Mouse (Mus musculus) adrenal gland, postnatal 36 days (tissue): ENCODE measurements at regions not wholly inside any gene's neighbourhood (a gene's known extent, or its start where the extent isn't known, plus 50 kb on each side); places are given as distances from the start of the nearest gene placed in this dataset.

Experiments used
- DNase-seq, 2 experiments: peaks; one replicate each; pipeline ENCODE4 v3.0.0; 2021; ENCODE audit warnings: mixed read lengths in 1 of 2

DNA sequence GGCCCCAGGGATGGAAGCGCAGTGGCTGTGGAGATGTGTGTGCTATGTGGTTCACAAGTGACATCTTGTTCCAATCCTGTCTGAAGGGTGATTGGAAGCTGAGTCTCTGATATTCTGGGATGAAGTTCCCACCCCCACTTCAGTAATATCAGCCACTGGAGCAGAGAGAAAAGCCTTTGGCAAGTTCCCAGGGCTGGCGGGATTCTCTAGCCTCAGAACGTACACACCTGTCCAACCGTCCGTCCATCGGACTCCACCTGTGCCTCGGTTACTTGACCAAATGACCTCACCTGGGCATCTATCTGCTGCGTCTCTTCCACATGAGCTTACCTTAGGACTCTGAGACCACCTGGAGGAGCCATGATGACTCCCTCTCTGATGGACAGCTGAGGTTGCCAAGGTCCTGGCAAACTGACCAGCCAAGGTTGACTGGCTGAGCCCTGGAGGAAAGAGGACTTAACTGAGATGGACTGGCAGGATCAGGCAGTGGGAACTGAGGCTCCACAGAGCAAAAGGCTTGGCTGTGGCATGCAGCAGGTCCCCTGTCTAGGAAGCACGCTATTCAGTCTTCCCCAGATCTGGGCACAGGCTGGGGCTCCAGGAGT, 152.5 kb upstream of the A530016L24Rik start:
- DNase-seq, result no peak

DNA sequence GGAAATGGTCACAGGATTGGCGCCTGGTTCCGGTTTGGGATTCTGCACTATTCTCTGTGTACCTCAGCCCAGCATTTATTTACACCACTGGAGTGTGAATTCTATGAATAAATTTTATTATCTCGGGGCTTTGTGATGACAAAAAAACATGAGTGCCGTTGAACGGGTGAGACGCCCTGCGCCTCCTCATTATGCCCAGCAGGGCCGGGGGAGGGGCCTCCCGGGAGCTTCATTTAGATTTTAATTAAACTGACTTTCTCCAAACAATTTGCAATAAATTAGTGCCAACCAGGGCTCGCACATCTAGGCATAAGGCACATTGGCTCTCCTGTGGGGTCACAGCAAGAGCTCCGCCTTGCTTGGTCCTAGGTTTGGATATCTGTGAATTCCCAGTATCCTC, 151.8 kb upstream of the A530016L24Rik start:
- no peak for DNase-seq

DNA sequence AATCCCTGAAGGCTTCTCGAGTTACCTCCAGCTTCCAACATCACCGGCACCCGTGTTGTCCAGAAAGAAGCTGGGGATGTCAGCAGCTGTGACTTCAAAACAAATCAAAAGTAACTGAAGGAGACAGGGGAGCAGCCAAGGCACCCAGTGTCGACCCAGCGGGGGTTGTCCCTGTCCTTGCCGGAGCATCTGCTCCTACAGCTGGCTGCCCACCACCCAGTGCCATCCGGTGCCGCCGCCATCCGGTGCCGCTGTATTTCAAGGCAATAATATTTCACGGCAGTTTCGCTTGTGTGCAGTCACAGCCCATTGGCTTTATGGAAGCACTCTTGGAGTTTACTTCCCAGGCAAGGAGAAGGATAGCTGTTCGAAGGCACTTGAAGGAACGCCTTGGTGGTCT, 150.3 kb upstream of the A530016L24Rik start:
- DNase-seq, result no peak

DNA sequence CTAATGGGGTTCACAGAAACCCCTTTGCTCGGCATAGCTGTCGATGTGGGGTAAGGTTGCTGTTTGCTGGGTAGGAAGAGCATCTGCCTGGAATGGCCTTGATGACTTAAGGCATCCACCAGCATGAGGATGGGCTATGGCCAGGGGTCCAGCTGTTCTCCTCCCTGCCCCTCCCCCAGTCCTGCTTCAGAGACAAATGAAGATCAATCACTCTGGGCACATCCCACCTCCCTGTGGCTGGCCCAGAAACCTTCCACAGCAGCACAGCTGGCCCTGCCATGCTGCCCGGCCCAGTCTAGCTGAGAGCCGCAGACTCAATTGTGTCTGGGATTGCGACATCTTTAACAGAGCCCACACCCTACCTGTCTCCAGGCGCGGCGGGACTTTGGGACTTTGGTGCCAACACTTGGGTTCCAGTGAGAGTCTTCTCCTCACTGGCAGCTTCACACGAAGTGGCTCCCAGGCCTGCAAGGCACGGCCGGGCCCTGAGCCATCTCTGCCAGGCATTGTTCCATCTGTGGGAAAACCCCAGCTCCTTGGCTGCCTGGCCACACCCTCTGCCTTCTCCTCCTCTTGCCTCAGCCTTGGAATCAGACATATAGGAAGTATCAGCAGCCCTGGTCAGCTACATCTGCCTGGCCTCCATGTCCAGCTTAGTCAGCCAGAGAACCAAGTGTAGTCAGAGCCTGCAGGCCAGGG, 149.6 kb upstream of the A530016L24Rik start:
- peak in 1 of 2 experiments; percentile 38 for DNase-seq

DNA sequence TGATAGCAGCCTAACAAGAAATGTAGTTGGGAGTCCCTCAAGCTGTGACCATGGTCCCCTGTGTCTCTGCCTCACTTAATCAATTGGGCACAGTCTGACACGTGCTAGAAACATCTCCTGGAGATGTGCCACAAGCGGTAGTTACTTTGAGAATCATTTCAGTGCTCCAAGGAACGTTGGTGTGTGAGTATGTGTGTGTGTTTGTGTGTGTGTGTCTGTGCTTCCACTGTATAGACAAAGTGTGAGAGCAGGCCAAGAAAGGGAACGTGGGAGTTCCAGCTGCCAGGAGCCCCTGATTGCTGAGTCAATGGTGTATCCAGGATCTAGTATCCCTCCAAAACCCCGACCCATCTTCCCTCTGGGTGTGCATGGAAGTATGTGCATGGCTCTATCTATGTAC, 149.0 kb upstream of the A530016L24Rik start:
- DNase-seq, result no peak

DNA sequence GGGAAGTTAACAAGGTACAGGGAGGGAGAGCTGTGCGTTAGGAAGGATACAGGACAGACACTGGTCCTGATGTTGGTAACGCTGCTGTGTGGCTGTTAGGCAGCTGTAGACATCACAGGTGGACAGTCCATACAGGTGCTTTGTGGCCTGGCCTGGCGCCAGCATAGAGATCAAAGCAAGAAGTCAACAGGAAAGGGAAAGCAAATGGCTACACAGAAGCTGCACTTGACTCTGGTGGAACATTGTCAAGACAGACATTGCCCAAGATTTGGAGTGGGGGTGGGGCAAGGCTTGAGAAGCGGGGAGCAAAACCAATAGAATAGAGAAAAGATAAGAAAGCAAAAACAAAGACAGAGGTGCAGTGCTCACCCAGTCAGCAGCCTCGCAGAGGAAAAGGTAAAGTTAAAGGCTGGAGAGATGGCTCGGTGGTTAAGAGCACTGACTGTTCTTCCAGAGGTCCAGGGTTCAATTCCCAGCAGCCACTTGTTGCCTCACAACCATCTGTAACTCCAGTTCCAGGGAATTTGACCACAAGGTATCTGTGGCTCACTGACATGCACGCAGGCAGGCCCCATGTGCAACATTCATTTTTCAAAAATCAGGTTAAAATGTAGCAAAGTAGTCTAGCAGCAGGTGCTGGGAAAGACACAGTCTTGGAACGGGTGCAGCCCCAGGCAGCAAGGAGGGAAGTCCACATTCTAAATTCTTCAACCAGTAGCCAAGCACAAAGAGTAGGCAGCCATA, 147.3 kb upstream of the A530016L24Rik start:
- no peak for DNase-seq

DNA sequence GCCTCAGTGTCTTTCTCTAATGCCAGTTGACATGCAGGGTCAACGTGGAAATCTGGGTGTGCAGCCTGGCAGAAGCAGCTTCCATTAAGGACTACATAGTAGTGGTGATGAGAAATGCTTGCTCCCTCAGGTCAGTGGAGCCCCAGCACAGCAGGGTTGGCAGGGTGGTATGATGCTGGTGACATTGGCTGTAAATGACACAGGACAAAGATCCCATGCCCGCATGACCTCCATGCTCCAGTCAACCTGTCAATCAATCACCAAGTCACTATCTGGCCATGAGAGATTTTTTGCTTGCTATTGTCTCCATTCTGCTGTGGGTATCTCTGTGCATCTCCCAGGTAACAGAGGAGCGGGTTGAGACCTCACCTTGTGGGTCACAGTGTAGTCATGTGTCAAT, 146.2 kb upstream of the A530016L24Rik start:
- no peak for DNase-seq

DNA sequence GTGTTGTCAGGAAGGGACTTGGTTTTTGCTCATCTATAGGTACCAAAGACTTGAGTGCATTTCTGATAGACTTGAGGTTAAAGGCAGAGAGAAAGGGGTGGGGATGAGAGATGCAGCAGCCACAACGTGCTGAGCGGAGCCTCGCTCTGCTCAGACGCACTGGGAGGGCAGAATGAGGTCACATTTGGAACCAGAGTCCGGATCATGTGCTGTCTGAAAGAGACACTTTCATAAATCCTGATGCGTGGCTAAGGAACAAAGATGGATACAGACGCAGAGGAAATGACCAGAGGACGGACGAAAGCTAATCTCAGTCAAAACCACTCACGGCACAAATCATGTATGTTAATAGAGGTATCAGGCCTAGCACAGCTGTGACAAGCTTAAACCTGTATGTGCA, 145.0 kb upstream of the A530016L24Rik start:
- no peak for DNase-seq

DNA sequence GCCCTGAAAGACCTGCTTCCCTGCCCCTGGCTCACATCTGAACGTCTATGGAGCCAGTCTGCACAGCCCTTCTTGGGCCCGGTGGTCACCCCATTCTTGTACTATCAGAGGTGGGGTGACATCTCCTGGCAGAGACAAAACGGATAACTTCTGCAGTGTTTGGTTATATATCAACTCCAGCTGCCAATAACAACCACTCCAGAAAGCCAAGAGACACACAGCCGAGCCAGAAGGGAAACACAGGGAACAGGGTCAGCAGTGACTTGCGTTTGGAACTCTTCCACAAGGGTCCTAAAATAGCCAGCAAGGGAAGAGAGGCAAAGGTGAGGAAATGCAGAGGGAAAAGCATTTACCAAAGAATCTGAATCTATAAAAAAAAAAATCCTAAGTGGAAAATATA, 143.5 kb upstream of the A530016L24Rik start:
- no peak for DNase-seq

DNA sequence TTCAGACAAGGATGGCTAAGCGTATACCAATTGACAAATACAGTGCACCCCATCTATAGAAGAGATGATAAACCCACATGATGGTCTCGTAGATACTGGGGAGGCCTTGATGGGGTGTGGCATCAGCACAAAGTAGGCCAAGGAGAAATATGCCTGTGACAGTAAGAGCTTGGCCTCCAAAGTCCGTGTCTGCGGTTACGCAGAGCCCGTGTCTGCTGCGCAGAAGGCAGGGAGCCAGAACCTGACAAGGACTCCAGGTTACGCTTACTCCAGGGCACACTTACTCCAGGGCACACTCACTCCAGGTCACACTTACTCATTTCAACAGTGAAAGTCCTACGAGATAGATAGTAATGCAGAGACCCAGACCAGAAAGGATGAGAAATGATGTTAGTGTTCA, 141.1 kb upstream of the A530016L24Rik start:
- DNase-seq, result peak in 1 of 2 experiments; percentile 55

DNA sequence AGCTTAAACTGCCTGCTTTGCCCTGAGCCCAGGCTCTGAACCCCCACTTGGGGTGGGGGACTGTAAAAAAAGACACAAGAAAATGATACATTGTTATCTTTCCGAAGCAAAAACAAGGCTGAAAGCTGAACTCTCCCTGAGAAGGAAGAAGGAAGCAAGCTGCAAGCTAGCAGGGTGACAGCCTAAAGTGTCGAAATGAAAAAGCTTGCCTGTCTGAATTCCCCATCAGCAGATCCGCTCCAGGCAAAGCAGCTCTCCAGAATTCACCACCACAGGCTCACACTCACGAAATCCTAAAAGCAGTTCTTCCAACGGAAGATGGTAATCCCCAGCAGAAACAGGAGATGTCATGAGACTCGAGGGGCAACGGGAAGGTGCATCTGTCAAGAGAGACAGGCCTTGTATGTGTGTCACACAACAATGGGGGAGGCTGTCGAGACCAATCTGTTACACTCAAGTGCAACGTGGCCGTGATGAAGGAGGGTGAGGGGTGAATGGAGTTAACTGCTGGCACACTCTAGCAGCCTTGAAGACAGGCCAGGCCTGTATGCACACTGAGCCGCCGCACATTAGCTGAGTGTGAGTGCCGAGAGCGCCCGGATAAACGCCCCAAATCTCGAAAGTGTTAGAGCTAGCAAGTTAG, 139.5 kb upstream of the A530016L24Rik start:
- no peak for DNase-seq

DNA sequence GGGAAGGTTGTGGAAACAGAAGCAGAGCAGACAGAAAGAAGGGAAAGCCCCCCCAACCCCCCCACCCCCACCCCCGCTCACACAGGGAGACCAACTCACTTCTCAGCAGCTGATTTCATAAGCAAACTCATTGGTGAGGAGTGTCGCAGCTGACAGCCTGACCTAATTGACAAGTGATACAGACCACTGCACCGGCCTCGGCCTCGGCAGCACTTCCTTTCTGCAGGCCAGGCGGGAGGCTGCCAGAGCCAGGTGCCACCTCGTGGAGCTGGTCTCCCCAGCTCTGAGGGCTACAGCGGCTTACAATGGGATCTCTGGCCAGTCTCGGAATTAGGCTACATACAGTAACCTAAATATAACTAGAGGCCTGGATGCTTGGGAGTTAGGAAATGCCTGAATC, 138.5 kb upstream of the A530016L24Rik start:
- DNase-seq, result no peak

DNA sequence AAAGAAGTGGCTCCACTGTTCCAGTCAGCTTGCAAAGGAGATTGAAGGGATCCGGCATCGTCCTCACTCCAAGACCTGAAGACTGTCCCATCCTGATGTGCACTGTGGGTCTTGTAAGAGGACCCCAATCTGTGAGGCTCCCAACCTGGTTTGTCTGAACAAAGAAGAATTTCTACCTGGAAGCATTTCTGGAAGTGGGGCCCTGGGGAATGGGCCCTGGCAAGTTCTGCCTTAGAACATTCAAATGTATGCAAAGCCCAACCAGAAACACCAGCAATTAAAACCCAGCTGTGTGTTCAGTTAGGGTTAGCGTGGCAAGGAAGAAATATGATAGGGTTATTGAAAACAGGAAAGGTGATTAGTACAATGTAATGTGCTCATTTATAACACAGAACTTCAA, 125.9 kb upstream of the A530016L24Rik start:
- no peak for DNase-seq

DNA sequence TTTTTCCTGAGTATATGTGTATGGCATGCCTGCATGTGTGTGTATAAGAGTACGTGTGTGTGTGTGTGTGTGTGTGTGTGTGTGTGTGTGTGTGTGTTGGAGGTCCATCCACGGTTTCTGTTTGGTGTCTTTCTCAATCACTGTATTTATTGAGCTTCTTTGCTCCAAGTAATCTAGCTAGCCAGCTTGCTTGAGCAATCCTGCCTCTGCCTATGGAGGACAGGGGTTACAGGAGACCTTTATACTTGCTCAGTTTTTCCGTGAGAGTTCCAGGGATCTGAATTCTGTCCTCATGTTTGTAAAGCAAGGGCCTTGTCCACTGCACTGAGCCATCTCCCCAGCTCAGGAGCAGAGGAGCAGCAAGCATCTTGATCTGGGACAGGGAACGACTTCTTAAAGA, 122.0 kb upstream of the A530016L24Rik start:
- no peak for DNase-seq

DNA sequence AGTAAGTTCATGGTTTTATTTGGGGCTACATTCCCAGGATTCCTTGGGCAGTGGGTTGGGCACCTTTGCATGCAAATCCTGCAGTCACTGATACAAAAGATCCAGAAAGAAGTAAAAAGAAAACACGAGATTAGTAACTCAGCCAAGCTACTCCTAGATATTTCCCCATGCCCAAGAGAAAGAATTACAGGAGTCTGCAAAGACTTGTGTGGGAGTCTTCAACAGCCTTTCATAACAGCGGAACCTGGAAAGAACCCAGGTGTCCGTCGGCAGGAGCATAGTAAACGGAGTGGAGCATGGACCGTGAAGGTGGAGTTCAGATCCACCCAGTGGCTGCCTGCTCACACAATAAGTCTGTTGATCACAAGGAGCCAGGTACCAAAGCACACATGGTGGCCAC, 121.1 kb upstream of the A530016L24Rik start:
- DNase-seq, result no peak

DNA sequence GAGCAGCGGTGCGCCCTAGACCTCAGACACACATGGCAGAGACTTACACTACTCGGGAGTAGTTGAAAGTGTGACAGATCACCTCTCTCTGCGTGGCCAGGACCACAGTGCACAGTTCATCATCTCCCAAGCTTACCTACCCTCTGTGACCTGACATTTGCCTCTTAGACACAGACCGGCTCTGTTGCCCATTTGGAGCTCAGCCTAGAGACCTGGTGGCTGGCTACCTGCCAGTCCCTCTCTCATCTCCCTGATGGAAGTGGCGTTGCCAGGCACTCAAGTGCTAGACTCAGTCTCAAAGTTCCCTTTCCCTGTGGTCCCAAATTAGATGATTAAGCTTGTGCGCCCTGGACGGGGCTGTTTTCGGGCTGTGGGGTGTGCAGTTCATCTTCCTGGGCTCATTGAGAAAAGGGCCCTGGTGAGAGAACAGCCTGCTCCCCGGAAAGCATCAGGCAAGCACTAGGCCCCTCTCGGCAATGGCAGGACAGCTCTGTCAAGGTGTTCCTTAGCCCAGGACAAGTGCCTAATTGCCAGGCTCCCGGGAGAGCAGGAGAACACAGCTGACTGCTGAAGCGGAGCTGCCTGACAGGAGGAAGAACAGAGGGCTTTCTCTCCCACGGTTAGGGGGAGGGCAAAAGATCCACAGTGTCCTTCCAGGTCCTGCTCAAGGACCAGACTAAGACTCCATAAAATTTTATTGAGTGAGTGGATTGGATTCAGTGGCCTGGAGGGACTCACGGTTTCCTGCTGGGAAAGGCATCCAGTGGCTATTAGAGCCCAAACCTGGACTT, 119.5 kb upstream of the A530016L24Rik start:
- no peak for DNase-seq

DNA sequence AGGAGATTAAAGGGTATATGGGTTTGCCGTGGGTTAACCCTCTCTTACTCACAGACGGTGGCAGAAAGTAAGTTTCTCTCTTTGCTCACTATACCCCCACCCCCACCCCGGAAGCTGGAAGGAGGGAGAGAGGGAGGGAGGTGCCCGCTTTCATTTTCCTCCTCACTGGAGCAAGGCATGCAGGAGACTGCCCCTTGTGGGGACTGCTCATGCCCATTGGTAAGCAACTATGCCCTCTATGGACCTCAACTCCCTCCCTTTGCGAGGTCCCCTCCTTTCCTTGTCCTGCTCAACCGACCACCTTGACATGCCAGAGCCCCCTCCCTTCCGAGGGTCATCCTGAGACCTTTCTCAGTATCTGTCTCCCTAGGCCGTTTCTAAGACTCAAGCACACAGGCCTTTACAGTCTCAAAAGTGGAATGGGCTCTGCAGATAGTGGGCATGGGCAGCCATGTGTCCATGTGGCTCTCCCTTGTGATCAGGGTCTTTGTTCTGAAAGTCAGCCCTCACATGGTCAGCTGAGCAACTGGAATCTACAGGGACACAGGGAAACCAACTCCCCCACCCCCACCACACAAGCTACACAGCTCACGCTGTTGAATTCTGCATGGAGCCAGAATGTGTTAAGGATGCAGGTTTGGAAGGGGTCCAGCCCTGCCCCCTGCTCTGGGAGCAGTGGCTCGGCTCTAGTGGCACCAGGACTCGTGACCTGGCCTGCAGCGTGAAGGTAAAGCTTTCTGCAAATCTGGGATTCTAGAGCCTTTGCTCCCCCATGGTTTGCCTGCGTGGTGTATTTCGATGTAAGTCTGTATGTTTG, 116.8 kb upstream of the A530016L24Rik start:
- no peak for DNase-seq

DNA sequence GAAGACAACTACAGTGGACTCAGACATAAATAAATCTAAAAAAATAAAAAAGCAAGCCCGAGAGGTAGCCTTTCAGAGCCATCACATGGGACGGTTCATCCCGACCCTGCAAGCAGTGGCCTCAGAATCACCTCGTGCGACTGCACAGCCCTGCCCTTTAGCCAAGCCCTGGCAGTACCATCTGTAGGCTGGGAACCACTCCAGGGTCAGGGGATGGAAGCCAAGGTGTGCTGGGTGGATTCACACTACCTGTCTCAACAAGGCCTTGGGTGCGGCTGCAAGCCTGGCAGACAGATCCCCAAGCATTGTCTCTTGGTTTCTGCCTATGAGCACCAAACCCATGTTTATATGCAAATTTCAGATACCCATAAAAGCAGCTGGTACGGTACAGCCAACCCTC, 115.3 kb upstream of the A530016L24Rik start:
- no peak for DNase-seq

DNA sequence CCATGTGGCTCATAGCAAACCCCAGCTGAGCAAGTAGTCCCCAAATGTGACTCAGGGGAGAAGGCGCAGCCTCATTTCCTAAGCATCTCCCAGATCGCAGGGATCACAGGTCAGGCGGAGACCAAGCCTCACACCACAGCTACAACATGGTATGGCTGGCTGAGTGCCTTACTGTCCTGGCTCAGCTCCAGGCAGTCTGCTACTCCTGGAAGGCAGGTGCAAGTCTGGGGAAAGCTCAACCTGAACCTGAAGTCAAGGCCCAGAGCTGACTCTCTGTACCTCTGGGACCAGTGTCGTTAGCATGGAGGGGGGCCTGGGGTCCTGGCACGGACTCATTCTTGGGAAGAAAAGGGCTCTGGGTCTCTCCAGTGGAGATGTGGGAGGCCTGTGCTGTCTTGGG, 113.0 kb upstream of the A530016L24Rik start:
- no peak for DNase-seq

DNA sequence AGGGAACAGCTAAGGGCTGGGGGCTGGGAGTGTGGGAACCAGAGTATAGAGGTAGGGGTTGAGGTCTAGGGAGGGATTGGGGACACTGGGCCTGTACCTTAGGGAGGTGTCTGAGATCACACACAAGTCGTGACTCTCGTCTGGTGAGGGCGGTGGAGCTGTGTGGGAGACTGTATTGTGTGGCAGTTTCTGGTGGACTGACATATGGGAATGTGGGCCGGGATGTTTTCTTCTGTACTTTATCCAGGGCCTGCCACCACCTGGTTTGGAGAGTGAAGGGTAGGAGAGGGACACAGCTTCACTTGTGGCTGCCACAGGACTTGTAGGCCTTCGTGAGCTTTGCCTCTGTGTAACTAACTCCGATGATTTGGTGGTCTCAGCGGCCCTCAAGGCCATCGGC, 112.5 kb upstream of the A530016L24Rik start:
- no peak for DNase-seq
